ENCODE assay signal across 8 mouse cellular contexts in the genomic region with DNA sequence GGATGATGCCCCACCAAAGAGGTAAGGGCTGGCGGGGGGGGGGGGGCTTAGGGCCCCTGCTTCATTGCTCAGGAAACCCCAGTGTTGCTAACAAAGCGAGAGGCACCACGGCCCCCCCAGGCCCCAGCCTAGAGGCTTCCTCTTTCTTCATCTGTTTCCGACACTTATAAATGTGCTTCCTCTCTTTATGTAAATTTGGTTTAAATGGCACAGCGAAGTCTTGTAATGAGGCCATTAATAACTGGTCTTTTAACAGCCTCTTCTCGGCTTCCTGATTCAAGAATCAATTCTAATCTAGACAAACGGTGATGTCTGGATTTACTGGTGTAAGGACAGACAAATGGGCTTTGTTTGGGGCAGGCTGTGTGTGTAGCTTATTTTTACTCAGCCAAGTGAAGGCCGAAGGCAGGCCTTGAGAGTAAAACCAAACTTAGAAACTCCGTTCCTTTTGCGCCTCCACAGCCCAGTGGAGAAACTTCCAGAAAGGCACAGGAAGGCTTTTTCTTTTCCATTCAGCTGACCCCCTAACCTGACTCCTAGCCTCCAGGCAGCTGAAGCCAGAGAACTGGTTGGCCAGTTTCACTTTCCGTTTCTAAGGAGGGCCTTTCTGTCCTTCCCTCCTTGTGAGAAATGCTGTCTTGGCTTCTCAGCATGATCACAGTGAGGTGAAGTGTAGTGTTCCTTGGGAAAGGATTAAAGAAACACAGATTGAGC. TPM values are rescaled to one million over a fixed set of nuclear protein-coding genes. Genes with fewer than 3 reads are reported as not detected.
DNase-seq lines count a peak whose midpoint lies in the region; ATAC-seq and TF ChIP-seq lines count a peak whose summit lies in the region.

No protein-coding gene starts in this region.

- no peak for TF ChIP-seq CTCF in MEL (IDR thresholded peaks at IDR 0.05 in 2 of 3, conservative IDR thresholded peaks at IDR 0.05 in 1 of 3; ENCODE audit: control insufficient read depth in 1 of 3, insufficient read depth in 1 of 3, low read depth in 2 of 3, low read length in 3 of 3, poor library complexity in 1 of 3, severe bottlenecking in 1 of 3)

- no peaks in the 10 kb centered on the region for H3K27me3 ChIP-seq in MEL (ENCODE audit: control insufficient read depth in 1 of 2, insufficient read depth in 2 of 2, low read length in 2 of 2)
- H3K27me3 ChIP-seq in heart, embryonic 16.5 days (ENCODE audit: control insufficient read depth, insufficient read depth, low read length): no peaks in the 10 kb centered on the region
- H3K27me3 ChIP-seq in megakaryocyte, embryonic 14.5 days (replicated peaks): no peaks in the 10 kb centered on the region
- no peaks in the 10 kb centered on the region for H3K27me3 ChIP-seq in midbrain, embryonic 15.5 days (replicated peaks)

- WGBS in heart, embryonic 16.5 days: 54% methylated on average over 11 of the region's 11 CpGs
- 62% methylated on average over 11 of the region's 11 CpGs for WGBS in midbrain, embryonic 15.5 days

- H3K4me2 ChIP-seq in heart, embryonic 16.5 days (ENCODE audit: low read depth, low read length): peak overlapping the region; percentile 51
- H3K4me2 ChIP-seq in midbrain, embryonic 15.5 days: no peak overlapping the region

- no peak for ATAC-seq in heart, embryonic 16.5 days (replicated peaks; ENCODE audit: extremely low read depth, insufficient read depth, low FRiP score)
- ATAC-seq in midbrain, embryonic 15.5 days (replicated peaks): no peak

- H3K4me3 ChIP-seq in MEL (ENCODE audit: control insufficient read depth in 1 of 2, insufficient read depth in 1 of 2, low read depth in 2 of 2, low read length in 2 of 2): no peak overlapping the region
- peak overlapping the region; percentile 22; the same call in 1 of the 2 replicates for H3K4me3 ChIP-seq in heart, embryonic 16.5 days (ENCODE audit: low read length)
- H3K4me3 ChIP-seq in megakaryocyte, embryonic 14.5 days (replicated peaks): peak overlapping the region; percentile 88
- no peak overlapping the region for H3K4me3 ChIP-seq in midbrain, embryonic 15.5 days

- H3K36me3 ChIP-seq in MEL (ENCODE audit: control insufficient read depth in 1 of 2, insufficient read depth in 2 of 2, low read length in 2 of 2): no peaks in the 10 kb centered on the region
- no peaks in the 10 kb centered on the region for H3K36me3 ChIP-seq in heart, embryonic 16.5 days (ENCODE audit: control insufficient read depth, insufficient read depth)
- peaks cover 25% of the 10 kb centered on the region for H3K36me3 ChIP-seq in megakaryocyte, embryonic 14.5 days (replicated peaks; ENCODE audit: low read length)
- H3K36me3 ChIP-seq in midbrain, embryonic 15.5 days (replicated peaks): no peaks in the 10 kb centered on the region

- no peak for TF ChIP-seq RAD21 in MEL (IDR thresholded peaks at IDR 0.05; ENCODE audit: low read depth, low read length)

- no peaks in the 10 kb centered on the region for H3K79me2 ChIP-seq in MEL (ENCODE audit: control insufficient read depth, insufficient read depth, low read length, poor library complexity)

- DNase-seq in adrenal gland, adult (ENCODE audit: inconsistent age in 2 of 2, low spot score in 1 of 2): peak; percentile 57 to 86
- DNase-seq in adrenal gland, postnatal 25 days: no peak
- DNase-seq in MEL (ENCODE audit: low read depth, low spot score): peak; percentile 62
- peak; percentile 34 to 46 for DNase-seq in kidney, postnatal 25 days
- no peak for DNase-seq in cerebellum, adult 11-12 months

- H3K9ac ChIP-seq in MEL (ENCODE audit: control insufficient read depth, low read depth, low read length, poor library complexity, severe bottlenecking): no peak overlapping the region
- peak overlapping the region; percentile 6; the same call in 1 of the 2 replicates for H3K9ac ChIP-seq in heart, embryonic 16.5 days (ENCODE audit: low read length)
- no peak overlapping the region for H3K9ac ChIP-seq in midbrain, embryonic 15.5 days

- peaks cover 0 to 7% of the 10 kb centered on the region in 2 experiments; a peak in 2 of 4 replicates for H3K4me1 ChIP-seq in MEL (ENCODE audit: control insufficient read depth in 1 of 2, insufficient read depth in 2 of 2, low read length in 2 of 2)
- H3K4me1 ChIP-seq in heart, embryonic 16.5 days (ENCODE audit: control insufficient read depth, insufficient read depth, low read length): peaks cover 6% of the 10 kb centered on the region
- peaks cover 90% of the 10 kb centered on the region for H3K4me1 ChIP-seq in megakaryocyte, embryonic 14.5 days
- peaks cover 5% of the 10 kb centered on the region; the same call in 1 of the 2 replicates for H3K4me1 ChIP-seq in midbrain, embryonic 15.5 days

- no peak overlapping the region for H3K27ac ChIP-seq in MEL (ENCODE audit: control insufficient read depth, low read depth, low read length)
- peak overlapping the region; percentile 35; the same call in 1 of the 2 replicates for H3K27ac ChIP-seq in heart, embryonic 16.5 days (ENCODE audit: low read length)
- H3K27ac ChIP-seq in midbrain, embryonic 15.5 days: no peak overlapping the region

- peak in 1 of 2 experiments; percentile 13; a peak in 1 of 4 replicates for TF ChIP-seq EP300 in MEL (IDR thresholded peaks at IDR 0.05; ENCODE audit: low read depth in 1 of 2, low read length in 2 of 2)

- H3K9me3 ChIP-seq in MEL (replicated peaks; ENCODE audit: insufficient read depth, low read length): no peaks in the 10 kb centered on the region
- no peaks in the 10 kb centered on the region for H3K9me3 ChIP-seq in heart, embryonic 16.5 days (replicated peaks; ENCODE audit: control insufficient read depth, low read length)
- no peaks in the 10 kb centered on the region for H3K9me3 ChIP-seq in megakaryocyte, embryonic 14.5 days
- H3K9me3 ChIP-seq in midbrain, embryonic 15.5 days: no peaks in the 10 kb centered on the region

- TF ChIP-seq POLR2A in MEL (IDR thresholded peaks at IDR 0.05; ENCODE audit: control insufficient read depth in 1 of 2, insufficient read depth in 1 of 2, low read depth in 1 of 2, low read length in 2 of 2, poor library complexity in 1 of 2): no peak

TF ChIP-seq in MEL, 35 proteins besides CTCF, POLR2A, EP300 and RAD21:
- TF ChIP-seq MEF2A (IDR thresholded peaks at IDR 0.05; ENCODE audit: extremely low read depth, insufficient replicate concordance, low read depth, low read length, poor library complexity, severe bottlenecking): no peak
- TF ChIP-seq ETS1 (IDR thresholded peaks at IDR 0.05; ENCODE audit: low read depth, low read length): 0 out of 2 replicates have a peak, but pooled peaks have one; percentile 40
- peak; percentile 40; the same call in 1 of the 2 replicates for TF ChIP-seq HCFC1 (IDR thresholded peaks at IDR 0.05; ENCODE audit: low read depth, low read length)
- TF ChIP-seq TAL1 (IDR thresholded peaks at IDR 0.05; ENCODE audit: low read length): no peak

RNA-seq across cellular contexts. Expression of a gene that starts 39.7 kb away (rescaled TPM):
- total RNA-seq in adrenal gland, postnatal 25 days (2021): 9.0 and 14.8 TPM in 2 replicates
- total RNA-seq in MEL (2012; rRNA removed): 0.12 and 0.13 TPM in 2 replicates
- under 1 TPM in 1 of 2 experiments, not detected in 1; 0.40 TPM for polyA plus RNA-seq in MEL (2012; ENCODE audit: insufficient read depth in 1 of 2, insufficient read length in 2 of 2, low read depth in 1 of 2, low replicate concordance in 2 of 2, missing spikeins in 1 of 2)
- polyA plus RNA-seq in heart, embryonic 16.5 days (2015; fragmentation: Nextera tagmentation; extraction: Ambion mirVana): 1.5 and 1.7 TPM in 2 replicates
- polyA plus RNA-seq in megakaryocyte, embryonic 14.5 days (2012; ENCODE audit: insufficient read depth, low replicate concordance): 1.6 and 6.5 TPM in 2 replicates
- polyA plus RNA-seq in midbrain, embryonic 15.5 days (2015; fragmentation: Nextera tagmentation; extraction: Ambion mirVana): 2.4 and 3.0 TPM in 2 replicates

Comparison
In these comparisons a context has a peak if more than half of its experiments do, and no peak if none do; other contexts are left out.
1. DNase-seq: peak in adrenal gland, adult (2 of 2), MEL (single experiment) and kidney, postnatal 25 days (2 of 2); none in adrenal gland, postnatal 25 days (single experiment) and cerebellum, adult 11-12 months (single experiment).
2. H3K4me3 ChIP-seq: peak in heart, embryonic 16.5 days (single experiment) and megakaryocyte, embryonic 14.5 days (single experiment); none in MEL (0 of 2) and midbrain, embryonic 15.5 days (single experiment).